Mouse (Mus musculus): ENCODE data around the gene Ccr10.
A peak's percentile ranks its signal among the peaks of the same experiment; 100 is the strongest.

The Ccr10 gene

DNA sequence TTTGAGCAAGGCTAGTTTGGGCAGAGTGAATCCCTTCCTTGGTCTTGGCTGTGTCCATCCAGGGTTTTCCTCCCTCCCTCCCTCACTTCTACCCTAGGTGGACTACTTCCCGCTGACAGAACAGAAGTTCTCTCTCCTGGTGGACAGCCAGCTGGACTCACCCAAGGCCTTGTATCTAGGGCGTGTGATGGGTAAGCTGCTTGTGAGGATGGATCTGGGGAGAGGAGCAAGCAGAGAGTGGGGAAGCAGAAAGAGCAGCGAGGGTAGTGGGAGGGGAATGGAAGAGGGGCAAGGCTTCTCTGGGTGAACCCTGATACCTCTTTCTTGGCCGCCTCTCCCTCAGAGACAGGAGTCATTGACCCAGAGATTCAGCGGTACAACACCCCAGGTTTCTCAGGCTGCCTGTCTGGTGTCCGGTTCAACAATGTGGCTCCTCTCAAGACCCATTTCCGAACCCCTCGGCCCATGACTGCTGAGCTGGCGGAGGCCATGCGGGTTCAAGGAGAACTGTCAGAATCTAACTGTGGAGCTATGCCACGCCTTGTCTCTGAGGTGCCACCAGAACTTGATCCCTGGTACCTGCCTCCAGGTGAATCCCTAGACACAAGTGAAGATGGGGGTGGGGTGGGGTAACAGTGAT is 13.0 kb upstream of the Ccr10 start:
- DNase-seq (ENCODE audit: low read depth, low spot score), result no peak

DNA sequence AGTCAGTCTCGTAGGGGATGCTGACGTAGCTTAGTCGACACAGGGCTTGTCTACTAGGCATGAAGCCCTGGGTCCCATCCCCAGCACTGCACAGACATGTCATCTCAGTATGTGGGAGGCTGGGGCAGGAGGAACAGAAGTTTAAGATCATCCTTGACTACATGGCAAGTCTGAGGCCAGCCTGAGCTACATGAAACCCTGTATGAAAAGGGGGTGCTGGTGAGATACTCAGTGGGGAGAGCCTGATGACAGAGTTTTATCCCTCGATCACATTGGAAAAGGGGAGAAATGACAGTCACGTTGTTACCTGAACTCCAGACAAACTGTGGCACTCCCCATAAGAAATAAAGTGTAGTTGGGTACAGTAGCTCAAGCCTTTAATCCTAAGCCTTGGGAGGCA is 12.3 kb upstream of the Ccr10 start:
- DNase-seq (ENCODE audit: low read depth, low spot score), result no peak

DNA sequence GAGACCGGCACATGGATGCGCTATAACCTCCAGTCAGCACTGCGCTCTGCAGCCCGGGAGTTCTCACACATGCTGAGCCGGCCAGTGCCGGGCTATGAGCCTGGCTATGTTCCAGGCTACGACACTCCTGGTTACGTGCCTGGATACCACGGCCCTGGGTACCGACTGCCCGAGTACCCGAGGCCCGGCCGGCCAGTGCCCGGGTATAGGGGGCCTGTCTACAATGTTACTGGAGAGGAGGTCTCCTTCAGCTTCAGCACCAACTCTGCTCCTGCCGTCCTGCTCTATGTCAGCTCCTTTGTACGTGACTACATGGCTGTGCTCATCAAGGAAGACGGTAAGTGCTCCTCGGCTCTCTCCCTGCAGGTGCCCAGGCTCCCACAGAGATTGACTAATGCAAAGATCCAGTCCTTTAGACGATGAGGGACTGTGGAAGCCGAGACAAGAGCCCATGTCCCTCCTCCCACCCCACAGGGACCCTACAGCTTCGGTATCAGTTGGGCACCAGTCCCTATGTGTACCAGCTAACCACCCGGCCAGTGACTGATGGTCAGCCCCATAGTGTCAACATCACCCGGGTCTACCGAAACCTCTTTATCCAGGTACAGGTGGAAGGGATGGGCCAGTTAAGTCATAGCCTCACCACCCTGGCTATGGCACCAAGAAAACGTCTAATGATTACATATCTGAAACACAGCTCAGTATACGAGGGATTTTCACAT is 11.4 kb upstream of the Ccr10 start:
- DNase-seq (ENCODE audit: low read depth, low spot score), result no peak

DNA sequence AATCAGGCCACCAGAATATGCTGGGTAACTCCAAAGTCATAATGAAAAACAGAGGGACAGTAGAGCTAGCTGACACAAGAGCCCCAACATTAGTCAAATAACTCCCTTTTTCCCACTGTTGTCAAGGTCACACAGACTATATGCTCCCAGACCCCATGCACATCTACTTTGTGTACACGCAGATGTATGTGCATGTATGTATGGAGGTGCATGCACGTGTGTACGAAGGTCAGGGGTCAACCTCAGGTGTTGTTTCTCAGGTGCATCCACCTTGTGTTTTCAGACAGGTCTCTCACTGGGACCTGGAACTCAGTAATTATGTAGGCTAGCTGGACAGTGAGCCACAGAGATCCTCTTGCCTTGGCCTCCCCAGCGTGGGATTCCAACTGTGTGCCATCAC is 10.2 kb upstream of the Ccr10 start:
- no peak for DNase-seq (ENCODE audit: low read depth, low spot score)

DNA sequence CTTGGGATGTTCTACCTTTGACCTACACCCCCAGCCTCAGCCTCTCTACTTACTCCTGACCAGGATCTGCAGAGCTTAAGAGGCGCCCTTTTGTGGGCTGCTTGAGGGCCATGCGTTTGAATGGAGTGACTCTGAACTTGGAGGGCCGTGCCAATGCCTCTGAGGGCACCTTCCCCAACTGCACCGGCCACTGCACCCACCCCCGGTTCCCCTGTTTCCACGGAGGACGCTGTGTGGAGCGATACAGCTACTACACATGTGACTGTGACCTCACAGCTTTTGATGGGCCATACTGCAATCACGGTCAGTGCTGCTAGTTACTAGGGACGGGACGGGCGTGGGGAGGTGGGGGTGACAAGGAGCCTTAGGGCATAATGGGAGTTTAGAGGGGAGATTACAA is 9.7 kb upstream of the Ccr10 start:
- no peak for DNase-seq (ENCODE audit: low read depth, low spot score)

DNA sequence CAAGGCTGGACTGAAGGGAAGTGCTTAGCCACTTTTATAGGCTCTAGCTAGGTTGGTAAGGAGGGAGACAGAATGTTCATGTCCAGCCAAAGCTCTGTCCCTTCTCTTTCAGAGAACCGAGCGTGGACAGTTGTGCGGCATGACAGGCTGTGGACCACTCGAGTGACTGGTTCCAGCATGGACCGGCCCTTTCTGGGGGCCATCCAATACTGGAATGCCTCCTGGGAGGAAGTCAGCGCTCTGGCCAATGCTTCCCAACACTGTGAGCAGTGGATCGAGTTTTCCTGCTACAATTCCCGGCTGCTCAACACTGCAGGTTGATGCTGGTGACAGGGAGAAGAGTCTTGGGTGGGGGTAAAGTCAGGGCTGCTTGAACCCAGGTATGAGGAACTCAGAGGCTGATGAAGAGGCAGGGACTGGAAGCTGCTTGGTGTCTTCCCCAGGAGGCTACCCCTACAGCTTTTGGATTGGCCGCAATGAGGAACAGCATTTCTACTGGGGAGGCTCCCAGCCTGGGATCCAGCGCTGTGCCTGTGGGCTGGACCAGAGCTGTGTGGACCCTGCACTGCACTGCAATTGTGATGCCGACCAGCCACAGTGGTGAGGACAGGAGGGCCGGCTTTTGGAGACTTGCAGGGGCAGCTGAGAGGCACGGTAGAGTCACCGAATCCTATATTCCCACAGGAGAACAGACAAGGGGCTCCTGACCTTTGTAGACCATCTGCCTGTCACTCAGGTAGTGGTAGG is 7.7 kb upstream of the Ccr10 start:
- DNase-seq (ENCODE audit: low read depth, low spot score), result no peak

DNA sequence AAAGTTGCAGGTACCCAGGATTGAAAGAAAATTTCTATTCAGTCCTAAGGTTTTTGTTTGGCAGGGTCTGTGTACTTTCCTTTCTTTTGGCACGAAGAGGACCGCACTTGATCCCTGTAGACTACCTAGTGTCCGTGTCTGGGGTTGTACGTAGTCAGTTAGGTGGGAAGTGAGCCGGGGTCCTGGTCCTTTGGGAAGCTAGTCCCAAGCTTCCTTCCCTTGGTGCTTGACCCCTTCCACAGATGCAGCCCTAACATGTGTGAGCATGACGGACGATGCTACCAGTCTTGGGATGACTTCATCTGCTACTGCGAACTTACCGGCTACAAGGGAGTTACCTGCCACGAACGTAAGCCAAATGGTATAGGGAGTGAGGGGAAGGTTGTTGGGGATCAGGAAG is 6.7 kb upstream of the Ccr10 start:
- no peak for DNase-seq (ENCODE audit: low read depth, low spot score)

DNA sequence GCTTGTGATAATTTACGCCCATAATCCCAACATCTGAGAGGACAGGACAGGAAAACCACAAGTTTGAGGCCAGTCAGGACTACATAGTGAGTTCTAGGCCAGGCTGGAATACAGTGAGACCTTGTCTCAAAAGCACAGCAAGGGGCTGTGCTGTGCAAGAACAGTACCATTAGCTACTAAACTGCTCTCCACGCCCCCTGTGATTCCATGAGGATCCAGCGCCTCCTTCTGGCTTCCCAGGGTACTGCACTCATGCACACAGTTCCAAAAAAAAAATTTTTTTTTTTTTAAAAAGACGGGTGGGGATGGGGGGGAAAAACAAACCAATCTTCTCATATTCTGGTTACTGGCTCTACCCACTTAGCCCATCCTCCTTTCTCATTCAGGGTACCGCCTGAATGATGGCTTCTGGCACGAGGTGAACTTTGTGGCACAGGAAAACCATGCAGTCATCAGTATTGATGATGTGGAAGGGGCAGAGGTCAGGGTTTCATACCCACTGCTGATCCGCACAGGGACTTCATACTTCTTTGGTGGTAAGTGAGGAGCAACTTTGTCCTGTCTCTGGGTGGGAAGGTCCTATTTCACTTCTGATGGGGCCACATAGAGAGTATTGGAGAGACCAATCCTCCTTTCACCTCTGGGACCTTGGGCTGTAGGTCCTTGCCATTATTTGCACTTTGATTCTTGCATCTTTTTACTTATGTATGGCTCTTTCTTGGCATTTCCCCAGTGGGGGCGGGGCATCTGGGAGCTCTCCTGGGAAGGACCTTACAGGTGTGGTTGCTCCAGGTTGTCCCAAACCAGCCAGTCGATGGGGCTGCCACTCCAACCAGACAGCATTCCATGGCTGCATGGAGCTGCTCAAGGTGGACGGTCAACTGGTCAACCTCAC is 5.8 kb upstream of the Ccr10 start:
- peak; percentile 65 for DNase-seq (ENCODE audit: low read depth, low spot score)

DNA sequence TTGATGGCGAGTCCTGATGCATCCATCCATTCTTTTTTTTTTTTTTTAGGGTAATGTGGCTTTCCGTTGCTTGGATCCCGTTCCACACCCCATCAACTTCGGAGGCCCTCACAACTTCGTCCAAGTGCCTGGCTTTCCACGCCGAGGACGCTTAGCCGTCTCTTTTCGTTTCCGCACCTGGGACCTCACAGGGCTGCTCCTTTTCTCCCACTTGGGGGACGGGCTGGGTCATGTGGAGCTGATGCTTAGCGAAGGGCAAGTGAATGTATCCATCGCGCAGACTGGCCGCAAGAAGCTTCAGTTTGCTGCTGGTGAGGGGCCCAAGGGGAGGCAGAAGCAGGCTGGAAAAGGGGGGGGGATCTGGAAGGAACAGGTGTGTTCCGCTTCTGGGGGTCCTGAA is 5.0 kb upstream of the Ccr10 start:
- no peak for DNase-seq (ENCODE audit: low read depth, low spot score)

DNA sequence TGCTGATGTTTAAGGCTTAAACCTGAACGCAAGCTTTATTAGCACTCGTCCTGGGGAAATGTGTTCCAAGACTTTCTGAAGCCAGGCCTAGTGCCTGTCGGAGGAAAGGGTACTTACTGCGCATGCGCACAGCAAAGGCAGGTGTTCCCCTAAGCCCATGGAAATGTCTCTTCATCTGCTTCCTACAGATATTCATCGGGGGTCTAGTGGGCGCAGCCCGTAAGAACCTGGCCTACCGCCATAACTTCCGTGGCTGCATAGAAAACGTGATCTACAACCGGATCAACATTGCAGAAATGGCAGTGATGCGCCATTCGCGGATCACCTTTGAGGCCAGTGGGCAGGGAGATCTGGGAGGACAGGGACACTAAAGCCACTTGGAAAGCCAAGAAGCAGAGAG is 4.1 kb upstream of the Ccr10 start:
- no peak for DNase-seq (ENCODE audit: low read depth, low spot score)

DNA sequence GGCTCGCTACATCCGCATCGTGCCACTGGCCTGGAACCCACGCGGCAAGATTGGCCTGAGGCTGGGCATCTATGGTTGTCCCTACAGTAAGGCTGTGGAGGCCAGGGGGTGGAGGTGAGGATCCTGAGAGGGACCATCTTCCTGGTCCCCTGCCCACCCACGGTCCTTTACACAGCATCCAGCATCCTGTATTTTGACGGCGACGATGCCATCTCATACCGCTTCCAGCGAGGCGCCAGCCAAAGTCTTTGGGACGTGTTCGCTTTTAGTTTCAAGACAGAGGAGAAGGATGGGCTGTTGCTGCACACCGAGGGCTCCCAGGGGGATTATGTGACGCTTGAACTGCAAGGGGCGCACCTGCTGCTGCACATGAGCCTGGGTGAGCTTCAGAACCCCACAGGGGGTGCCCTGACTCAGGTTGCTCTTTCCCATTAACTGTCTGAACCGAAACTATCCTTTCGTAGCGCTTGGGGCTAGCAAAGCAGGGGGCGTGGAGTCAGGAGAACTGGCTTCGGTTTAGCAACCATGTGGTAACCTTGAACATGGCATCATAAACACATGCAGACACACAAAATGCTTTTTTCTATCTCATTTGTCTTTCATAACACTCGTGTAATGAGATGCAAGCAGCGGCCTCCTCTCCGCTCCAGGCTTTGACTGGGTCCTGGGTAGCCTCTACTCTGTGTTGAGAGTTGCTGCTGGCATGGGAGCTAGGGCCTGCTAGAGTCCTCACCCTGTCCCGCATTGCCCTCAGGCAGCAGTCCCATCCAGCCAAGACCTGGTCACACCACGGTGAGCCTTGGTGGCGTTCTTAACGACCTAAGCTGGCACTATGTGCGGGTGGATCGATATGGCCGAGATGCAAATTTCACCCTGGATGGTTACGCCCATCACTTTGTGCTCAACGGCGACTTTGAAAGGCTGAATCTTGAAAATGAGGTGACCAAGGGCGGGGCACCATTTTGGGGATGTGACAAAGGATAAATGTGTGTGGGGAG is 3.1 kb upstream of the Ccr10 start:
- DNase-seq (ENCODE audit: low read depth, low spot score), result no peak

DNA sequence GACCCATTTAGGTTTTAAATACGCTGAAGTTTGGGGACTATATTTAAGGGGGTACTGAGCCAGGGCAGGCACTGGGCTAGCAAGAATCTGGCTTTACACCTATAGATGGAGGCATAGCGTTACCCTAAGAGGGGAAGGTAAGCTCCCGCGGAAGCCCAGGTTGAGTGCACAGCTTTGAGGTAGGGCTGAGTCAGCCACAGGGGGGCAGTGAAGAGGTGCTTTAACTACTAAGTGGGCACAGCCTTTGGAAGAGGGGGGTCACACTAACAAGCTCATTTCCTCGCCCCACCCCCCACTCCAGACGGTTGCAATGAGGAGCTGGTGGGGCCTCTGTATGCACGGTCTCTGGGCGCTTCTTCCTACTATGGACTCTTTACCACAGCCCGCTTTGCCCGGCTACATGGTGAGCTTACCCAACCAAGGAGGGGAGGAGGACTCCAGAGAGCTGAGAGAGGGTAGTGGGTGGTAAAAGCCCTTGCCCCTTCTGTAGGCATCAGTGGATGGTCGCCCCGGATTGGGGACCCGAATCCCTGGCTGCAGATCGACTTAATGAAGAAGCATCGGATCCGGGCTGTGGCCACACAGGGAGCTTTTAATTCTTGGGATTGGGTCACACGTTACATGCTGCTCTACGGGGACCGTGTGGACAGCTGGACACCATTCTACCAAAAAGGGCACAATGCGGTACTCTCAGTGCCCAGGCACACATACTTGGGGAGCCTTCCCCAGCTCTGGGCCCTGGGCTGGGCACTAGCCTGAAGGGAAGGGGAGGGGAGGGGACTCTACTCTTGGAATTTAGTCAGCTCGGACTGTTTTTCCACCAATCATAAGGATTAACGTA is 1.9 kb upstream of the Ccr10 start:
- peak; percentile 78 for DNase-seq (ENCODE audit: low read depth, low spot score)

DNA sequence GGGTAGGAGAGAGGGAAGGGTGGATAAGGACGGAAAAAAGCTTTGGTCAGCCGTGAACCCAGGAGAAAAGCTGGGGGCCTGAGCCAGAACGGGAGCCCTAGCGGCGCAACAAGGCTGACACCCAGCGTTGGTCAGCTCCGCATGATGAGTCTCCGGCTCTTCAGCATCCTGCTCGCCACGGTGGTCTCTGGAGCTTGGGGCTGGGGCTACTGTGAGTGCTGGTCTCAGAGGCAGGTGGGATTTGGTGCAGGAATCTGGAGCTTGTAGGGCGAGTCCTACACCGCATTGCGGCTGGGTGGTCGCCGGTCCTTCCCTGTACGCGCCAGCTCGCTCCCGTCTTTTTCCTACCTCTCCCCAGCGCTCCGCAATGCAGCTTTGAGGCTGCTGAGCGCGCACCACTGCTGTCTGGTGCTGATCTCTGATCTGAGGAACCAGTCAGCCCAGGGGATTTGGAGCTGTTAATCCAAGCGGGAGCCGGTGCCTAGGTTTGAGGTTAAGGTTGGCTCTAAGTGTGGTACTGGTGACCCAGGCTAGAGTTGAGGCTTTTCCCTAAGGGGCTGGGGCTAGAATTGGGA is 961 bp upstream of the Ccr10 start:
- DNase-seq (ENCODE audit: low read depth, low spot score), result no peak

DNA sequence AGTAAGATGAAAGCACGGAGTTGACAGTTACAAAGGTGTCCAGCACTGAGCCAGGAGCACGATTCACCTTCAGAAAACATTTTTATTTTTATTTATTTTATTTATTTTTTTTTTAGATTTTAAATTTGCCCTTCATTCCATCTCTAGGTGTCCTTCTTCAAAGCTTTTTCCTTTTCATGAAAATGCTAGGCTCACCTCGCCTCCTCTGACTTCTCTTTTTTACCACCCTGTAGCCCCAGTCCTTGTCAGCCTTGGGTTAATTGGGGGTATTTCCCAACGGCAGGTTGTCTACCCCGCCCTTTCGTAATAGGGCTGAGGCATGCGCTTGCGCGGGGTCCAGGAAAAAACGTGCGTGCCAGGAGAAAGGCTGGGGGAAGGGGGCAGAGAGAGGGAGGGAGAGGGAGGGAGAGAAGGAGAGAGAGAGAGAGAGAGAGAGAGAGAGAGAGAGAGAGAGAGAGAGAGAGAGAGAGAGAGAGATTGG is 433 bp upstream of the Ccr10 start:
- no peak for DNase-seq (ENCODE audit: low read depth, low spot score)

DNA sequence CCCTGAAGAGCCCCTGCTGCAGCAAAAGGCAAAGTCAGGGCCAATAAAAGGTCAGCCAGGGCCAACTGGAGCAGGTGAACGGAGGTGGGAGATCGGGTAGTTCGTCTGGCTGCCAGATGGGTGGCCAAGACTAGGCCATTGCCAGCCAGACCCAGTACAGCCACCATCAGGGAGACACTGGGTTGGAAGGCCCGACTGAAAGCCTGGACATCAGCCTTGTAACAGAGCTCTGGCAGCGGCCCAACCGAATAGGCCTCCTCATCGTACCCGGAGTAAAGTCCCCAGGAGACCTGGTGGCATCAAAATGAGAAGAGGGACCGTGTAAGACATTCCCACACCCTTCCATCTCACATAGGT is 876 bp downstream of the Ccr10 start:
- DNase-seq (ENCODE audit: low read depth, low spot score), result no peak

DNA sequence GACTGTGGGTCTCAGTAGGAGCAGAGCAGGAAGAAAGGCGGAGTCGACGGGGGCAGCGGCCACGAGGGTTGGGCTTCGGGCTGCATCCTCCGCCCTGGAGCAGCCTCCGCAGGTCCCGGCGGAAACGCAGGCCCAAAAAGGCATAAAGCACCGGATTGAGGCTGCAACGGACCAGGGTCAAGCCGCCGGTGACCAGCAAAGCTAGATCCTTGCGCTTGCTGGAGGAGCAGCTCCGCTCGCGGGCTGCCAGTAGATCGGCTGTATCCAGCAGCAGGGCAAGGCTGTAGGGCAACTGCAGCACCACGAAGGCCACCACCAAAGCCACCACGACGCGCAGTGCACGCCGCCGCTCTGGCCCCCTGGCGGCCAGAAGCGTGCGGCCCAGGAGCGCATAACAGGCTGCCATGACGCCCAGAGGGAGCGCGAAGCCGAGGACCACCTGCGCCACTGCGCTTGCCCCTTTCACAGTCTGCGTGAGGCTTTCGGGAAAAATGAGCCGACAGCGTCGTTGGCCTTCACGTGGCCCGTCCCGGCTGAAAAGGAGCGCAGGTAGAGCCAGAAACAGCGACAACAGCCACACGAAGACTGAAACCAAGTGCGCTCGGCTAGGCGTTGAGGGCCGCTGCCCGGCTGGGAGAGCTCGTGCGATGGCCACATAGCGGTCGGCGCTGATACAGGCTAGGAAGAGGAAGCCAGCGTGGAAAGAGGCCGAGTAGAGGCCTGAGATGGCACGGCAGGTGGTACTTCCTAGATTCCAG is 1.4 kb downstream of the Ccr10 start:
- peak; percentile 91 for DNase-seq (ENCODE audit: low read depth, low spot score)

DNA sequence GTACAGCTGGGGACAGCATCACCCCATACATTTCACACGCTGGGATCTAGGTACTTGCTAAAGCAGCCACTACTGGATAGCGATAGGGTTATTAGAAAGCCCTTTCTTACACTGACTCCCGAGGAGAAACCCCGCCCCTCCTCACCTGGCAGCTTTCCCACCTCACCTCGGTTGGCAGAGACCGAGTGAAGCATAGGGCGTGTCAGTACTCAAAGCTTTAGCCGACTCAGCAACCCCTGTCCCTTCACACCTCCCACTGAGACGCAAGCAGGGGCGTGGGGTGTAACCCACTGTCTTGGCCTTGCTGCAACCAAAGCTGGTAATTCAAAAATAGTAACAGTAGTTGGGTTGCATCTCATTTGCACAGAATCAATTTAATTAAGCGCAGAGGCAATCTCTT is 2.1 kb downstream of the Ccr10 start:
- DNase-seq (ENCODE audit: low read depth, low spot score), result peak; percentile 40

DNA sequence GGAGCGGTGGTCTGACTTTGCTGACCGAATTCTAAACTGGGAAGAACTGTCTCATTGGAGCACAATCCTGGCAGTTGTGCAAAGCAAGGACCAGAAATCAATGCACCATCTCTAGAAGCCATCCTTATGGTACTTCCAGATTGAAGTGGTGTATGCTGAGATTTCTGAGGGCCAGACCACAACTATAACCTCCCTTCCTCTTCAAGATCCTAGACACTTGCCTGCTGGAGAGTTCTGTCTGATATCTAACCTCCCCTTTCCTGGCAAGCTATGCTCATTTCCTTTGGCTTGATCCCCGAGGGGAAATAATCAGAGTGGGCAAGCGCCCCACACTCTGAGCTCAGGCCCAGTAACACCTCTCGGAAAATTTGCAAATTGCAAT is 2.8 kb downstream of the Ccr10 start:
- DNase-seq (ENCODE audit: low read depth, low spot score), result no peak
